Mouse (Mus musculus): ENCODE measurements around the gene Nmt1.

GRCm38 (mm10) chr11:103074796-103075323, 46.9 kb downstream of the Nmt1 start:
- TF ChIP-seq POLR2A (IDR thresholded peaks at IDR 0.05; ENCODE audit: extremely low read depth, insufficient read depth, low read length) (no peak), CTCF (IDR thresholded peaks at IDR 0.05; ENCODE audit: extremely low read depth, insufficient read depth, low read length) (no peak)
